In the genomic region with DNA sequence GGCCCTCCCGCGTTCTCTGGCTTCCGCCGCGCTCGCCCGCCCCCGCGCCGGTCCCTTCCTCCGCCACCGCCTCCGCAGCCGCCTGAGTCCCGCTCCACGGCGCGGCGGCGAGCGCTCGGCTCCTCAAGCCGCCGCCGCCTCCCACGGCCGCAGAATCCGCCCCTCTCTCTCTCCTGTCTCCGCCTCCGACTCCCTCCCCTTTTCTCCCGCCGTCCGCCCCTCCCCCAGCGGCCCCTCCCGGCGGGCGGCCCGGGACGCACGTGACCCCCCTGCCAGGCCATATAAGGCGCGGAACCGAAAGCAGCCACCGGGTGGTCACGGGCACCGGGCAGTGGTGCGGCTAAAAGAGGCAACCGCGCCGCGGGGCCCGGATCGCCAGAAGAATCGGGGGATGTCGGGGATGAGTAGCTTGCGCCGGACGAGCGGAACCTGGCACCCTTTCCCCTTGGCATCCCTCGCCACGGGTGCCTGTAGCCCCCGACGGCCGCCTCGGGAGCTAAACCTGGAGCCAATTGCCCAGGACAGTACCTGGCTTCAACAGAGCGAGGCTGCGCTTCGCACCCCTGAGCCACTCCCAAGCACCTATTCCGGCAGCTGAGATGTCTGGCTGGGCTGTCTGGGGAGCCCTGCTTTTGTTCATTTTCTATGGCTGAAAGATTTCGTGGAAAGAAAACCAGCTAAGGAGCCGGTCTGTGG, we compare ENCODE assay signal across 8 mouse cellular contexts. TPM values are rescaled to one million over a fixed set of nuclear protein-coding genes. Genes with fewer than 3 reads are reported as not detected.
A peak's percentile ranks its signal among the peaks of the same experiment; 100 is the strongest.
DNase-seq lines count a peak whose midpoint lies in the region.

A gene (minus strand): TSS at position 160 of the 696 bp plus-strand sequence.

- peak within 1 kb of the TSS; percentile 92 for H3K27ac ChIP-seq in midbrain, embryonic 10.5 days (replicated peaks)

- no peaks in the 10 kb centered on the region for H3K9me3 ChIP-seq in midbrain, embryonic 10.5 days (replicated peaks)

- H3K4me1 ChIP-seq in midbrain, embryonic 10.5 days = peaks cover 34% of the 10 kb centered on the region

- WGBS in midbrain, embryonic 10.5 days = under 1% methylated on average over 69 of the region's 71 CpGs

- H3K4me3 ChIP-seq in midbrain, embryonic 10.5 days = peak within 1 kb of the TSS; percentile 82

- peaks cover 73% of the 10 kb centered on the region for H3K27me3 ChIP-seq in midbrain, embryonic 10.5 days (ENCODE audit: low read depth, poor library complexity, severe bottlenecking)

- DNase-seq in adrenal gland, postnatal 10 days = peak; percentile 94
- peak; percentile 90 for DNase-seq in embryo, embryonic 9.5 days (ENCODE audit: extremely low spot score)
- DNase-seq in heart, adult 11 months = peak; percentile 100
- DNase-seq in kidney, adult 11 months = peak; percentile 90
- DNase-seq in left cerebral cortex, postnatal 4 days = peak; percentile 83
- peak; percentile 88 for DNase-seq in midbrain, embryonic 10.5 days (ENCODE audit: low spot score)
- peak; percentile 88 for DNase-seq in right cerebral cortex, postnatal 25 days
- peak; percentile 90 for DNase-seq in urinary bladder, postnatal 25 days (ENCODE audit: low spot score)

- no peaks in the 10 kb centered on the region for H3K36me3 ChIP-seq in midbrain, embryonic 10.5 days

- intact Hi-C loops in left cerebral cortex, postnatal 4 days (cut with DNase I) = loop anchor here (5.0 kb wide), 2 partner anchors 115 to 375 kb away; a partner anchor contains a TSS

RNA-seq across cellular contexts. Expression of the gene that starts here (rescaled TPM):
- 10 to 100 TPM in 1 of 2 experiments, 1 to 10 TPM in 1; 9.8 to 11.9 TPM for total RNA-seq in adrenal gland, postnatal 10 days (2021)
- total RNA-seq in left cerebral cortex, postnatal 4 days (2021) = 10 to 100 TPM; 61.0 to 64.8 TPM
- polyA plus RNA-seq in midbrain, embryonic 10.5 days (2016; fragmentation: Nextera tagmentation; extraction: Ambion mirVana) = 0.71 and 0.73 TPM in 2 replicates

Comparison
In these comparisons a context has a peak if more than half of its experiments do, and no peak if none do; other contexts are left out.
1. Peak in every context shown above with its lines: DNase-seq, H3K4me3 ChIP-seq and H3K27ac ChIP-seq.
2. RNA of the gene that starts here (total RNA-seq): 61.0 to 64.8 TPM in left cerebral cortex, postnatal 4 days; 9.8 to 11.9 TPM in adrenal gland, postnatal 10 days; every median in the first group is over 4 times any median in the second.
3. Peak in DNase-seq, H3K4me3 ChIP-seq and H3K27ac ChIP-seq in midbrain, embryonic 10.5 days; RNA of the gene not detected or under 1 TPM.